Mouse (Mus musculus): Measurements from ENCODE around the gene Pla2g5.

DNA sequence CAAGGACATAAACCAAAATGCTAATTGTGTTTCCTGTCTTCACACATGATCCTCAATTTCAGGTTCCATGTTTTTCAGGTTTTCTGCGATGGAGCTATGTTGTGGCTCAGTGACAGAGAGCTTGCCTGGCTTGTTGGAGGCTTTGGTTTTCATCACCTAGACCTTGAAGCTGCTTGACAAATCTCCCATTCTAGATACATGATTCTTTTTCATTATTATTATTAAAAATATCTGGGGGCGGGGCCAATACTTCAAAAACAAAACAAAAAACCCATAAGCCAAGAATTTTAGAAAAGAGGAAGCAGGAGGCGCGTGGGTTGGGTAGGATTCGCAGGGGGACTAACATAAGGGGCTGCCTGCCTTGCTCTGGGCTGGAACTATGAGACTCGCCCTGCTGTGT, 87.8 kb downstream of the Pla2g5 start, which contains the start of gene Pla2g2d:
- no peak for TF ChIP-seq CTCF (IDR thresholded peaks at IDR 0.05; ENCODE audit: borderline replicate concordance, extremely low read depth, insufficient read depth, insufficient read length)
- no peak for TF ChIP-seq POLR2A (IDR thresholded peaks at IDR 0.05; ENCODE audit: borderline replicate concordance, extremely low read depth, insufficient read depth, insufficient read length, poor library complexity, severe bottlenecking)
